Mouse (Mus musculus): ENCODE data around the gene H13. TPM values are rescaled to one million over a fixed set of nuclear protein-coding genes. Genes with fewer than 3 reads are reported as not detected.

The H13 gene
- polyA plus RNA-seq, 1 experiment from 2014 or later, result 131 TPM

DNA sequence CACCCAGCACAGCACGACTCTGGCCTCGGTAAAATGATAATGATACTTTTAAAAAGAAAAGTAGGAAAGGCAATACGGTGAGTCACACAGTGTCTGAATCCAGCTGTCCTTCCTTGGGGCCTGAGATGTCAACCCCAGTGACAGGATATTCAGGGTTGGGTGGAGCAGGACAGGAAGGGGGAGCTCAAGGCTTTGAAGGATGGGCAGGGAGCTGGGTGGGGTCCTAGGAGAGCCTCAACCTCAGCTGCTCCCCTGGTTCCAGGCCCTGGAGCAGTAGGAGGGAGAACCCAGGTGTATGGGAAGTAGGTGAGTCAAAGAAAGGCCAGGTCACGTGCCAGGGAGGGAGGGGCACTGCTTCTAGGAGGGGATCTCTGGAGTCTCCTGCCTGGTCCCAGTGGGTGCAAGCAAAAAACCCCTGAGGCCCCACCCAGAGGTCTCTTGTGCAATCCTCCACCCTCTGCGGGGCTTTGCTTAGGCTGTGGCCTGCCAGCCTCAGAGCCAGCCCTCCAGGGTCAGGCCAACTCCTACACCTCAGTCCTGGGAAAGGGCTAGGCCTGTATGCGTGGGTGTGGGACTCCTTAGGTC lies 57.6 kb downstream of the H13 start:
- Histone ChIP-seq H3K4me2 (no peak overlapping the region), H3K4me1 (peaks cover 14% of the 10 kb centered on the region), H3K27ac (no peak overlapping the region), H3K27me3 (peaks cover 3% of the 10 kb centered on the region; the same call in 1 of the 2 replicates), H3K36me3 (ENCODE audit: poor library complexity, severe bottlenecking) (no peaks in the 10 kb centered on the region), H3K4me3 (no peak overlapping the region), H3K9ac (no peak overlapping the region), H3K9me3 (replicated peaks) (no peaks in the 10 kb centered on the region)
- WGBS, result 71% methylated on average over 6 of the region's 6 CpGs
- no peak for ATAC-seq

DNA sequence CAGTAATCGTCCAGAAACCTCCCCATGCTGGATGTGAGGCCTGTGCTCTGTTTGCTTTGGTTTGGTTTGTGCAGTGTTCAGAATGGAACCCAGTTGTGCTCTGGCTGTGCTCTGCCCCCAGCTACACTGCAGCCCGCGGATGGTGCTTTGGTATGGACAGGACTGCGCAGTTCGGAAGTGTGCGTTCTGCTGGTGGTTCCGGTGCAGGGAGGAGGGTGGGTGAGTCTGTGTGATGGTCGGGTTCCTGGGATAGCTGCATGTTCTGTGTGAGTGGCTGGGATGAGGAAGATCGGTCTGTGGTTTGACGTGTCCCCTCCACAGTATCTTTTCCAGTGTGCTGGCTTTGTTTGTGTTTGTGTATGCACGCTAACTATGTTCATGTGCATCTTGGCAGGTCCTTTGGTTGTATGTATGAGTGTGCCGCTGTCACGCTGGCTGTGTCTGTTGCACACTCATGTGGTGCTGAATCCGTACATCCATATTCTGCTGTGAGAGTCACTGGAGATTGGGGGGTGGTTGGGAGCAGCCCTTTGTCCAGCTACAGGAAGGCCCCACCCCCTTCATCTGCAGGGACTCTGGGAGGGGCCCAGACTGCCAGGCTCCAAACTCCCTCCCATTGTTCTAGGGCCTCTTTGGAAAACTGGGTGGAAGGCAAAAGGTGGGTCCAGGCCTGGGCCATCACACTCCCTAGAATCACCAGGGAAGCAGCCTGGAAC lies 58.7 kb downstream of the H13 start:
- Histone ChIP-seq H3K9ac (no peak overlapping the region), H3K27ac (no peak overlapping the region; the same call in 1 of the 2 replicates), H3K4me1 (peaks cover 14% of the 10 kb centered on the region), H3K36me3 (ENCODE audit: poor library complexity, severe bottlenecking) (no peaks in the 10 kb centered on the region), H3K4me2 (no peak overlapping the region), H3K4me3 (no peak overlapping the region), H3K27me3 (peaks cover 3% of the 10 kb centered on the region; the same call in 1 of the 2 replicates), H3K9me3 (replicated peaks) (no peaks in the 10 kb centered on the region)
- no peak for ATAC-seq
- WGBS, result 85% methylated on average over 14 of the region's 14 CpGs

GRCm38 (mm10) chr2:152728594-152728993 lies 59.3 kb downstream of the H13 start:
- WGBS, result 88% methylated on average over 7 of the region's 7 CpGs
- H3K36me3 ChIP-seq (ENCODE audit: poor library complexity, severe bottlenecking), result no peaks in the 10 kb centered on the region
- no peak overlapping the region for H3K27ac ChIP-seq
- H3K4me1 ChIP-seq, result peaks cover 13% of the 10 kb centered on the region
- no peak overlapping the region for H3K4me2 ChIP-seq
- H3K27me3 ChIP-seq, result peaks cover 3% of the 10 kb centered on the region; the same call in 1 of the 2 replicates
- ATAC-seq, result no peak
- H3K9ac ChIP-seq, result no peak overlapping the region
- no peak overlapping the region for H3K4me3 ChIP-seq
- H3K9me3 ChIP-seq (replicated peaks), result no peaks in the 10 kb centered on the region

DNA sequence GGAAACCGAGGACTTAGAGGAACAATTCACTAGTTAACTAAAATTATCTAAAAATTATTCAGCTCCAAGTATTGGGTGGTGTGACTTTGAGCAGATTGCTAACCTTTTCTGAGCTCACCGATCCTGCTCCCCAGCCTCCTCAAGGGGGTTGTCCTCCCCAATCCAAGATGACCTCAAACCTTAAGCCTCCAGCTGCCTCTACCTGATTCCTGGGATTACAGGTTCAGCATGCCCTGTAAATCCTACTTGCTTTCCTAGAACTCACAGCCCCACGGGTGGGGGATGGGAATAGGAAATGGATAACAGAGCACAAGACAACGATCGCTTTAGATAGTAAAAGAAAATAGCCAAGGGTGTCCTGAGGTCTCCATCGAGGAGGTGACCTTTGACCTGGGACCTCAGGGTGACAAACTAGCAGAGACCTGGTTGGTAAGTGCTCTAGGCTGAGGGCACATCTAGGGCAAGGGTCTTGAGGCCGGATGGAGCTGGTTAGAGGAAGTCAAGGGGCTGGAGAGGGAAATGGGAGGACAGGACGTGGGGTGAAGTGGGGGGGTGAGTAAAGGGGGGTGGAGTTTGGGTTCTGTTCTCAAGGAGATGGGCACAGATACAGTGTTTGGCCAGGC lies 59.9 kb downstream of the H13 start:
- H3K36me3 ChIP-seq (ENCODE audit: poor library complexity, severe bottlenecking), result no peaks in the 10 kb centered on the region
- no peak overlapping the region for H3K9ac ChIP-seq
- H3K27ac ChIP-seq, result no peak overlapping the region
- no peak overlapping the region for H3K4me3 ChIP-seq
- H3K4me1 ChIP-seq, result peaks cover 8% of the 10 kb centered on the region
- H3K27me3 ChIP-seq, result no peaks in the 10 kb centered on the region
- ATAC-seq, result no peak
- 74% methylated on average over 8 of the region's 8 CpGs for WGBS
- H3K9me3 ChIP-seq (replicated peaks), result no peaks in the 10 kb centered on the region
- H3K4me2 ChIP-seq, result no peak overlapping the region

- 69% methylated on average over 7 of the region's 7 CpGs for WGBS
- Histone ChIP-seq H3K4me2 (no peak overlapping the region), H3K9me3 (replicated peaks) (no peaks in the 10 kb centered on the region), H3K9ac (no peak overlapping the region), H3K27ac (no peak overlapping the region), H3K27me3 (no peaks in the 10 kb centered on the region), H3K4me1 (peaks cover 11% of the 10 kb centered on the region), H3K36me3 (ENCODE audit: poor library complexity, severe bottlenecking) (no peaks in the 10 kb centered on the region), H3K4me3 (no peak overlapping the region)
- no peak for ATAC-seq
Measured at GRCm38 (mm10) chr2:152729636-152730020, 60.4 kb downstream of the H13 start.

DNA sequence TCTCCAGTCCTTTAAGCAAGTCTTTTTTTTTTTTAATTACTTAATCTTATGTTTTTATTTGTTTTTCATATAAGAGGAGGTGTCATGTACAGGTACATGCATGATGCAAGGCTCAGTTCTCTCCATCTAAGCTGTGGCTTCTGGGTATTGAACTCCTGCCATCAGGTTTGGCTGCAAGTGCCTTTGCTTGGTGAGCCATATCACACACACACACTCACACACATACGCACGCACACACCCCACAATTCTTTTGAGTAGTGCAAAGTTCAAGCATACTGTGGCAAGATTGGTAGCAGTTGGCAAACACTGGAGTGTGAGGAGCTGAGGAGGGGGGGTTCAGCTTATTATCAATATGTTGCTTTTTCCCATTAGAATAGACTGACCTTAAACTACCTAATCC lies 63.9 kb downstream of the H13 start:
- Histone ChIP-seq H3K4me2 (no peak overlapping the region), H3K4me3 (no peak overlapping the region), H3K27me3 (peaks cover 10% of the 10 kb centered on the region), H3K36me3 (ENCODE audit: poor library complexity, severe bottlenecking) (no peaks in the 10 kb centered on the region), H3K9me3 (replicated peaks) (no peaks in the 10 kb centered on the region), H3K27ac (no peak overlapping the region), H3K9ac (no peak overlapping the region), H3K4me1 (peaks cover 45% of the 10 kb centered on the region)
- no peak for ATAC-seq
- WGBS, result 89% methylated on average over 2 of the region's 2 CpGs

- H3K4me2 ChIP-seq, result peak overlapping the region; percentile 92
- no peak; the same call in 1 of the 2 replicates for ATAC-seq
- no peaks in the 10 kb centered on the region for H3K9me3 ChIP-seq (replicated peaks)
- peak overlapping the region; percentile 43; the same call in 1 of the 2 replicates for H3K9ac ChIP-seq
- WGBS, result 14% methylated on average over 10 of the region's 10 CpGs
- H3K27ac ChIP-seq, result no peak overlapping the region
- no peaks in the 10 kb centered on the region for H3K36me3 ChIP-seq (ENCODE audit: poor library complexity, severe bottlenecking)
- H3K4me1 ChIP-seq, result peaks cover 56% of the 10 kb centered on the region
- peaks cover 15% of the 10 kb centered on the region for H3K27me3 ChIP-seq
- peak overlapping the region; percentile 53 for H3K4me3 ChIP-seq
Measured at GRCm38 (mm10) chr2:152734501-152734900, 65.2 kb downstream of the H13 start.

- ATAC-seq, result peak; percentile 96
- 0% methylated on average over 28 of the region's 28 CpGs for WGBS
- H3K4me3 ChIP-seq, result peak overlapping the region; percentile 53
- peaks cover 56% of the 10 kb centered on the region for H3K4me1 ChIP-seq
- no peaks in the 10 kb centered on the region for H3K9me3 ChIP-seq (replicated peaks)
- peak overlapping the region; percentile 92 for H3K4me2 ChIP-seq
- peak overlapping the region; percentile 43; the same call in 1 of the 2 replicates for H3K9ac ChIP-seq
- H3K27ac ChIP-seq, result peak overlapping the region; percentile 48; the same call in 1 of the 2 replicates
- peaks cover 15% of the 10 kb centered on the region for H3K27me3 ChIP-seq
- no peaks in the 10 kb centered on the region for H3K36me3 ChIP-seq (ENCODE audit: poor library complexity, severe bottlenecking)
Measured at GRCm38 (mm10) chr2:152734984-152735383, 65.7 kb downstream of the H13 start.

- H3K4me3 ChIP-seq, result peak within 1 kb of the TSS; percentile 53
- no peaks in the 10 kb centered on the region for H3K36me3 ChIP-seq (ENCODE audit: poor library complexity, severe bottlenecking)
- peak within 1 kb of the TSS; percentile 70 for H3K9ac ChIP-seq
- H3K9me3 ChIP-seq (replicated peaks), result no peaks in the 10 kb centered on the region
- peak within 1 kb of the TSS; percentile 92 for H3K4me2 ChIP-seq
- peak within 1 kb of the TSS; percentile 48; the same call in 1 of the 2 replicates for H3K27ac ChIP-seq
- peak; percentile 61 for ATAC-seq
- H3K4me1 ChIP-seq, result peaks cover 56% of the 10 kb centered on the region
- WGBS, result 1% methylated on average over 28 of the region's 28 CpGs
- H3K27me3 ChIP-seq, result peaks cover 15% of the 10 kb centered on the region
Measured at GRCm38 (mm10) chr2:152736090-152736601, 66.9 kb downstream of the H13 start, which contains the start of gene Id1. Gene Id1 (plus strand): TSS chr2:152736251.

- Histone ChIP-seq H3K36me3 (ENCODE audit: poor library complexity, severe bottlenecking) (no peaks in the 10 kb centered on the region), H3K4me3 (peak overlapping the region; percentile 53), H3K4me1 (peaks cover 62% of the 10 kb centered on the region), H3K27ac (peak overlapping the region; percentile 48; the same call in 1 of the 2 replicates), H3K27me3 (peaks cover 15% of the 10 kb centered on the region), H3K9ac (peak overlapping the region; percentile 70), H3K4me2 (peak overlapping the region; percentile 92), H3K9me3 (replicated peaks) (no peaks in the 10 kb centered on the region)
- WGBS, result under 1% methylated on average over 22 of the region's 22 CpGs
- no peak for ATAC-seq
Measured at GRCm38 (mm10) chr2:152736748-152737147, 67.5 kb downstream of the H13 start.

DNA sequence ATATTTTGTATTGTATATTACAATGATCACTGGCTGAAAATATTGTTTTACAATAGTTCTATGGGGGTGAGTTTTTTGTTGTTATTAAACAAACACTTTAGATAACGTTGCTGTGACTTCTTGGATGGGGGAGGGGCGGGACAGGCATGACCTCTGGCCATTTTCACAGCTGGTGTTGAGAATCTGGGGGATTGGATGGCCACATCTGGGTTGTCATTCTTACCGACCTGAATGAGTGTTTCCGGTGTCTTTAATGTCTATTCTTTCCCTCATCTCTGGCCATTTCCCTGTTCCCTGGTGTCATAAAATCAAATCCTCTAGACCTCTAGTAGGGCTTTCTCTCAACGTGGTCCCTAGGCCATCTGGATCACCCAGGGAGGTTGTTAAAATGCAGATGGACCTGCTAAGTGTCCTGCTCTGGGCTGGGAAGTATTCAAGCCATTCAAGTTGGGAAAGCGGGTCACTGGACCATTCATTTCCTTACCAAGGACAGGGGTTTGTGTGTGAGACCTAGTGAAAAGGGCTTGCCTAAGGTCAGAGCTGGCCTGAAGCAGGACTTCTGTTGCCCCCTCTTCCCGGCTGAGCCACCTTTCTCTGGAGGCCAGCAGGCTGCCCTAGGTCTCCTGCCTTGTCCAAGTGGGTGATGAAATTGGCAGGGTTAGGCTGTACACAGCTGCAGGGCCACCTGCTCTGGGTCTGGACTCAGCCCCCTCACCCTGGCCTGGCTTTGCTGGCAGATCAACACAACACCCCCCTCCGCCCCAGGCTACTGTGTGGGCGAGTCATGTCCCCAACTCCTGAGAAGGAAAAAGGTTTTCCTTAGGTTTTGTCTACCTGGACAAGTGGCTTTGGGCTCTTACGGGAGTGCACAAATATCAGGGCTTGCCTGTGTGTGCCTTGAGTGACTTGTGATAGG lies 68.3 kb downstream of the H13 start:
- WGBS, result 22% methylated on average over 10 of the region's 10 CpGs
- Histone ChIP-seq H3K4me2 (peak overlapping the region; percentile 92), H3K4me3 (peak overlapping the region; percentile 53), H3K9ac (peak overlapping the region; percentile 70), H3K27ac (no peak overlapping the region; the same call in 1 of the 2 replicates), H3K27me3 (peaks cover 15% of the 10 kb centered on the region), H3K4me1 (peaks cover 67% of the 10 kb centered on the region), H3K36me3 (ENCODE audit: poor library complexity, severe bottlenecking) (no peaks in the 10 kb centered on the region), H3K9me3 (replicated peaks) (no peaks in the 10 kb centered on the region)
- ATAC-seq, result no peak

Measured in forebrain, embryonic 13.5 days (tissue).